ENCODE assay signal across 8 mouse cellular contexts in genomic region chr10:9674561-9675521, GRCm38 (mm10). TPM values are rescaled to one million over a fixed set of nuclear protein-coding genes. Genes with fewer than 3 reads are reported as not detected.
A peak's percentile ranks its signal among the peaks of the same experiment; 100 is the strongest.
DNase-seq lines count a peak whose midpoint lies in the region; ATAC-seq lines count a peak whose summit lies in the region.

Gene Samd5, minus strand, starts transcription at chr10:9675208.

- H3K27ac ChIP-seq in midbrain, embryonic 14.5 days (replicated peaks; ENCODE audit: low read depth, low read length), result peak within 1 kb of the TSS; percentile 87

- ATAC-seq in midbrain, embryonic 14.5 days (ENCODE audit: low FRiP score, low TSS enrichment), result peak; percentile 82

- H3K9me3 ChIP-seq in midbrain, embryonic 14.5 days (ENCODE audit: control insufficient read depth, low read length), result no peaks in the 10 kb centered on the region

- under 1% methylated on average over 91 of the region's 91 CpGs for WGBS in midbrain, embryonic 14.5 days

- peak within 1 kb of the TSS; percentile 92 for H3K4me2 ChIP-seq in midbrain, embryonic 14.5 days (ENCODE audit: low read length)

- H3K9ac ChIP-seq in midbrain, embryonic 14.5 days (replicated peaks; ENCODE audit: low read length), result peak within 1 kb of the TSS; percentile 81

- H3K27me3 ChIP-seq in midbrain, embryonic 14.5 days (ENCODE audit: control insufficient read depth, insufficient read depth, low read length), result no peaks in the 10 kb centered on the region

- peaks cover 27% of the 10 kb centered on the region for H3K4me1 ChIP-seq in midbrain, embryonic 14.5 days (ENCODE audit: control insufficient read depth, insufficient read depth, low read length)

- DNase-seq in cerebellum, adult 11-12 months, result peak; percentile 7
- DNase-seq in cerebellum, adult 9-10 months, result no peak
- DNase-seq in embryo, embryonic 9.5 days (ENCODE audit: extremely low spot score), result peak; percentile 66
- DNase-seq in heart, adult 11 months, result peak; percentile 96
- peak; percentile 39 for DNase-seq in kidney, adult 18-20 months
- peak; percentile 22 for DNase-seq in liver
- DNase-seq in midbrain, embryonic 14.5 days, result peak; percentile 86
- DNase-seq in testis, postnatal 10 days (ENCODE audit: low spot score), result peak; percentile 61

- no peaks in the 10 kb centered on the region for H3K36me3 ChIP-seq in midbrain, embryonic 14.5 days (ENCODE audit: control insufficient read depth, insufficient read depth, low read length)

- H3K4me3 ChIP-seq in midbrain, embryonic 14.5 days (replicated peaks; ENCODE audit: low read depth, low read length), result peak within 1 kb of the TSS; percentile 70

RNA-seq across cellular contexts. Expression of gene Samd5, which starts in this region (rescaled TPM):
- polyA plus RNA-seq in midbrain, embryonic 14.5 days (2014; fragmentation: Nextera tagmentation; extraction: Ambion mirVana), result 9.1 and 9.3 TPM in 2 replicates
